Mouse (Mus musculus) thymus, postnatal 4 days (tissue): Measurements from ENCODE around the gene H2-DMa.

ENCODE experiments used
- DNase-seq: peaks from one replicate; pipeline ENCODE4 v3.0.0; 2021

The H2-DMa gene

DNA sequence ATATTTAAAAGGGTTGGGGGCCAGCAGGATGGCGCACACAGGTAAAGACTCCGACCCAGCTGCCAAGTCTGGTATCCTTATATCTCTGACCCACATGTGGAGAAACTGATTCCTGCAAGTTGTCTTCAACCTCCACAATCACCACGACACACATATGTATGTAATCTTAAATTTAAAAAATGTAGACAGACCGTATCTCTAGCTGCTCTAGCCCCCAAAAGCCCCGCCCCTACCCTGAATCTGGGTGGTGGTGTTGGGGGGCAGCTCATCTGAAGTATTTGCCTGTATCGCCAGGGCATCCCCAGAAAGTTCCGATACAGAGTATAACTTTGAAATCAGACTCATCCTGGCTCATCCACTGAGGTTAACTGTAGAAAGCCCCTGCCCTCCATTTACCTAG, 12.8 kb upstream of the H2-DMa start:
- DNase-seq: no peak

DNA sequence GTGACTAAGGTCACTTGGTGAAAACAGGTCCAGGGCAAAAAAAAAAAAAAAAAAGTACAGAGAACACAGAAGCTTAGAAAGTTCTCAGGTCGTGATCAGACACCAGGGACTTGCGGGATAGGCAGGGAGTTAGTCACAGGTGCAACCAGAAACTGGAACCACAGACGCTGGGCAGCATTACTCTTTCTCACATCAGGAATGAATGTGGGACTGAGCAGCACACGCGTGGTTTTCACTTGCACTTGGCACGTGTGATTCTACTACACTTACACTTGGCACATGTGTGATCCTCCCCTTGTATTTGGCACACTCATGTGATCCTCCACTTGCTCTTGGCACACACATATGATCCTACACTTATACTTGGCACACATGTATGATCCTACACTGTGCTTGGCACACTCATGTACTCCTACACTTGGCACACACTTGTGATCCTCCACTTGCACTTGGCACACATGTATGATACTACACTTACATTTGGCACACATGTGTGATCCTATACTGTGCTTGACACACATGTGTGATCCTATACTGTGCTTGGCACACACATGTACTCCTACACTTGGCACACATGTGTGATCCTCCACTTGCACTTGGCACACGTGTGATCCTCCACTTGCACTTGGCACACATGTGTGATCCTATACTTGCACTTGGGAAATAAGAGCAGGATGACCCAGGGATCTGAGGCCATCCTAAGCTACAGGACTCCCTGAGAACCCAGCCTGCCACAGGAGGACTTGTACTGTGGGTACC, 12.1 kb upstream of the H2-DMa start:
- no peak for DNase-seq

DNA sequence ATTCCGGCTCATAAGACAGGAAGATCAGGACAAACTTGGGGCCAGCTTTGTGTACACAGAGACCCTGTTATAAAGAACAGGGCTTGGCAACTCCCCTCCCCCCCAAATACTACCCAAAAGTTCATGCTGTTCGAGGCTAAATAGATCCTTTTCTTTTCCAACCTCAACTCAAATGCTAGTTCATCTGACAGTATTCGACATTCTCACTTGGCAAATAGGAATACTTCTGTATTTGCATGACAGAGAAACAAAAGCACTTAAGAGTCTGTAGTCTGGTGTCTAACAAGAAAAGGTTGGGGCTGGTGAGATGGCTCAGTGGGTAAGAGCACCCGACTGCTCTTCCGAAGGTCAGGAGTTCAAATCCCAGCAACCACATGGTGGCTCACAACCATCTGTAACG, 10.9 kb upstream of the H2-DMa start:
- DNase-seq: no peak

DNA sequence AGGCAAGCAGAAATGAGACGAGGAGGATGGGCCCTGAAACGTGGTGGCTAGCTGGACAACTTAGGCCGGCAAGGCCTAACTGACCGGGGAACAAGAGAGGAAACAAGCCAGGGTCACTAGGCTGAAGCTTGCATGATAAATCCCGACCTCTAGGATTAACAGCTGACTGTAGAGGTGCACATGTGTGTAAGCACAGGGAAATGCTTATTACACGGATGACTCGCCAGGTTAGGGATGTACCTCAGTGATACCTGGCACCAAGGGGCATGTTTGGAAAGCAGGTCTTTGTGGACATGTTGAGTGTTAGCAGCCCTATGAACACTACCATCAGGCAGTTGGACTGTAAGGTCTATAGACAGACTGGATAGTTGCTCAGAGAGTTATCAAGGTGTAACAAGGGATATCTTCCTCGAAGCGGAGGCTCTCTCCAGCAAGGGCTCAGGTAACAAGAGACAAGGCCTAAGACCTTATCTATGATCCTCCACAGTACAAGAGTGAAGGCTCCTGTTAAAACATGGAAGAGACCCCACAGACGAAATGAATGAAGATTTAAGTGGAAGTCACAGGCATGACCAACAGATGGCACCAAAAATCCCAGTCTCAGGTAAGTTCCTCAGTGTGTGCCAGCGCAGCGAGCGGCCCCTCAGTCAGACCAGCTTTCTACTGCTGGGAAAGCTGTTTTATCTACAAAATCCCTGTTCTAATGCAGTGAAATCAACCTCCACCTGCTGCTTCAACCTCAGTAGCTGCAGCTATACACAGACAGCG, 10.1 kb upstream of the H2-DMa start:
- peak; percentile 64 for DNase-seq

DNA sequence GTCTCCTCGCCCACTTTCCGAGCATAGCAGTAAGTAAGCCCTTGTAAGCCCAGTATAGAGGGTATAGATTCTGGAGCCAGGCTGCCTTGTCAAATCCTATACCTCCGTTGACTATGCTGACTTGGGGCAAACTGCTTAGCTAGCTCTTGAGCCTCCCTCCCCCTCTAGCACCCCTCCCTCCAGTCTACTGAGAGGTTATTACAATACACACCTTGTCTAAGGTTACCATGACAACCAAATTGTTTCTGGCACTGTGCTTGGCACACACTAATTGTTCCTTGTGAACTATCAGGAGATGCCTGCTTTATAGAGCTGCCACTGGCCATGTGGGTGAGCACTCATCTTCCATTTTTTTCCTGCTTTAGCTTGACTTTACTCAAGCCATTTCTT, 9.5 kb upstream of the H2-DMa start:
- no peak for DNase-seq

GRCm38 (mm10) chr17:34110309-34110708, 9.0 kb upstream of the H2-DMa start:
- no peak for DNase-seq

- DNase-seq: no peak
These were observed 5.2 kb upstream of the H2-DMa start for GRCm38 (mm10) chr17:34114114-34114513.

- no peak for DNase-seq
These were observed 2.5 kb upstream of the H2-DMa start for GRCm38 (mm10) chr17:34116736-34117370.

DNA sequence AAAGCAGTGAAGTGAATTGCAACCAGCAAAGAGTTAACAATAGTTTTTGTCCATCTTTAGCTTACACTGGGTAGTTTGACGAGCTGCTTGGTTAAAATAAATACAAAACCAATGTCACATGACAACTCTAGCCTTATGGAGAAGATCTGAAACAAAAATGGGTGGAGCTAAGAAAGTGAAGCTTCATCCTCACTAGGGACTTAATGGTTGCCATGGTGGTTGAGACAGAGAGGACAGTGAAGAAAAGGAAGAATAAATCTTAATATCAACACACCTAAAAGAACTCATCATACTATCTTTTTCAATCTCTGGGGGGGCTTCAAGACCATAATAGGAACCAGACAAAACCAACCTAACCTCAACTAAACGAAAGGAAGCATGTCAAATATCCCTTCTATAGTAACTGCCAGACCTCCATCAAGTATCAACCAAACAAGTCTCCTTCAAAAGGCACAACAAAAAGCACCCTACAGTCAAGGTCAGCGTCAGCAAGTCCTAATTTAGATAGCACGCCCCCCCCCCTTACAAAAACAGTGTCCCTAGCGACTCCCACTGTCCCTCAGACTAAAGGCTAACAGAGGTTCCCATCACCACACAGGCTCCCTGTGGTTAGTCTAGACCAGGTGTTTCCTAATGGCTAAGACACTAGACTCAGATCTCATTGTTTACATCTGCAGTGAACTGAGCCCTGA, 1.8 kb upstream of the H2-DMa start:
- no peak for DNase-seq

DNA sequence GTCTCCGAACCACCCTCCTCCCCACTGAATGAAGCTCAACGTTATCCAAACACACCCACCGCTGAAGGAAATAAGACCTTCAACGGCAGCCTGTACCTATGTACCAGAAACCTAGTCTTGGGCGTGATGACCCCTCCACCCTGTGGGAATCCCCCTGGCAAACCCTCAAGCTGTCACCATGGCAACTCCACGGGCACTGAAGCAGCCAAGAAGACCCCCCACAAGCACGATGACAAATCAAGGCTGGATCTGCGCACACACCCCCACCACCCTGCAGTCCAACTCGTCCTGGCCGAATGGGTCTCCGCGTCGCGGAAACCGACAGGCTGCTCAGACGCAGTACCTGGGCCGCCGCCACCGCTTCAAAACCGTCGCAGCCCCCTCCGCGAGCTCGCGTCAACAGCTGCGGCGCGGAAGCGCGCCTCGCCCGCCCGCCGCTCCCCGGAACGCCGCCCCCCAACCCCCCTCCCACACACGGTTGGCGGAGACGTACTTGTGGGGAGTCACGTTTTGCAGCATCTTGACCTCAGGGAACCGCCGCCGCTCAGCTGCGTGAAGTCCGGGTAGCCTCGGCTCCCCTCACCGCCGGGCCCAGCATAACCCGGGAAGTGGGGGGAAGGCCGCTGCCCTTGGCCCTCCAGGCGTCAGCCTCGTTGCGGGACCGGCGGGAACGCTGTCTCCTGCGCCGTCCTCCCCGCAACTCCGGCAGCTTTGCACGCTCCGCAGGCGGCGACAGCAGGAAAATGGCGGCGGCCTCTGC, 1.0 kb upstream of the H2-DMa start:
- peak; percentile 85 for DNase-seq

GRCm38 (mm10) chr17:34118873-34119248, 480 bp upstream of the H2-DMa start:
- no peak for DNase-seq

GRCm38 (mm10) chr17:34120180-34120723, 911 bp downstream of the H2-DMa start:
- peak; percentile 87 for DNase-seq

DNA sequence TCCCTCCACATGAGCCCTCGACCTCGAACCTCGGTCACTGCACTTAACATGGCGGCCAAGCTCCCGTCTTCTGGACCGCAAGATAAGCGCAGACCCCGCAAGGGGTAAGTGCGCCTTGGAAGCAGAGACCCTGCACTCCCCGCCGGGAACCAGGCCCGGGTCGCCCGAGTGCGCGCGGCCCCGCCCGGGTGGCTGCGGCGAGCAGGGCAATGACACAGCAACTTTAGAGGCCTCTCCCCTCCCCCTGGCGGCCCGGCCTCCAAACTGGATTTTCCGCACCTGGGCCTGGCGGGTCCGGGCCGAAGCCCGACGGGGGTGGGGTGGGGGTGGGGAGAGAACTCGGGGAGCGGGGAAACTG, 1.5 kb downstream of the H2-DMa start:
- DNase-seq: peak; percentile 91

GRCm38 (mm10) chr17:34121172-34121878, 2.0 kb downstream of the H2-DMa start:
- peak; percentile 70 for DNase-seq

GRCm38 (mm10) chr17:34121879-34122187, 2.5 kb downstream of the H2-DMa start:
- DNase-seq: peak; percentile 74

DNA sequence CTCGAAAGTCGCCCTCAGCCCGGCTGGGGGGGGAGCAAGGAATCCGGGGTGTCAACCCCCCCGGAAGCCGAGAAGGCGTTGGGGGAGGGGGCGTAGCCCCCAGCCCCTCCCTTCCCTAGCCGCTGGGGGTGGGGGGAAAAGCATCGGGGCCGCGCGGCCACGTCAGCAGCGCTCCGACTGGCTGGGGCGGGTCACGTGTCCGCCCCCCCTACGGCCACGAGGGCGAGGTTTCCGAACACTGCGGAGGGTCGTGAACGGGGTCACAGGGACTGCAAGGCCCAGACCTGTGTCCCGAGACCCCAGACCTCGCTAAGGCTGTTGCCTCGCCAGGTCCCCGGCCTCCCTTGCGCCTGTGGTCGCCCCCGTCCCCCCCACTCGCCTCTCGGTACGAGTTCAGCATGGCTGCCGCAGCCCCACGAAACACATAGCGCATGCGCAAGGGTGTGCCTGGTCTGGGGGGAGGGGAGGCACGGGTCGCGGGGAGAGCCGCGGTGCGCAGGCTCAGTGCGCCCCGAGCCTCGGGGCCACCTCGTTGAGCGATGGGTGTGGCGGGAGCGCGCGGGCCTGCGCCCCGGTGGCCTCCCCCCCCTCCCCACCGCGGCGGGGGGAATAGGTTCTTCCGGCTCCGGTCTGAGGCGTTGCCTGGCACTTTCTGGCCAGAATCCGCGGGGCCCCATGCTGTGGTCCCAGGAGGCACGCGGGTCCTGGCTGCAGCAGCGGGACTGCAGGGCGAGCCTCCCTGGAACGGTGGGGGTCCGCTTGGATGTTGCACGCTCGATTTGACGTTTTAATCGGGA, 3.0 kb downstream of the H2-DMa start, which contains the start of gene Brd2:
Brd2 (minus strand) TSS at position 447 of the 797 bp plus-strand sequence.
- DNase-seq: peak; percentile 99

GRCm38 (mm10) chr17:34123111-34123510, 3.8 kb downstream of the H2-DMa start:
- no peak for DNase-seq

DNA sequence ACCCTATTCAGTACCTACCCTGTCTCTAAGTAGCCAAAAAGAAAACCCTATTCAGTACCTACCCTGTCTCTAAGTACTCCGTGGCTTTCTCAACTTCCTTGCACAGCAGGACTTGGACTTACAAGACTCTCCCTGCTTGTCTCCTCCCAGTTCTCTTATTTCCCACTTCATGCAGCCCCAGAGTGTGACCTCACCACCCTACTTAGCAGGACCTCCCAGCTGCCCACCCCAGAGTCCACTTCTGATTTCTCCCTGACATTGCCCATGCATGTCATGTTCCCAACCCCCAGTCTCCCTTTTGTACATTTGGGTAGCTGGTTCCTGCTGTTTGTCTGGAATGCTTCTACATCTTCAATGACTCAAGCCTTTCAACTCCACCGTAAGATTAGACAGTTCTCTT, 4.2 kb downstream of the H2-DMa start:
- no peak for DNase-seq

DNA sequence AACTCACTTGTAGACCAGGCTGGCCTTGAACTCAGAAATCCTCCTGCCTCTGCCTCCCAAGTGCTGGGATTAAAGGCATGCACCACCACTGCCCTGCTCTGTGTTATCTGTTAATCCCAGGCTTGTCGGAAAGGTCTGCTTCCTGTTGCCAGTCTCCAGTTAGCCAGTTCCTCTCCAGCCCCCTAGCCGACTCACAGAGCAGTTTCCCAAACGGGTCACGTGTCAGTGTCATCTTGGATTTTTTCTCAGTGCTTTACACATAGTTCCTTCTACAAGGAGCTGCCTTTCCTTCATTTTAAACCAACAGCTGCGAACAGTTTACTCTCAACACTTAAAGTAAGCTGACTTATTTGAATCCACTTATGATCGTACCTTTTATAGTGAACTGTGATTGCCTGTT, 5.3 kb downstream of the H2-DMa start:
- DNase-seq: no peak

DNA sequence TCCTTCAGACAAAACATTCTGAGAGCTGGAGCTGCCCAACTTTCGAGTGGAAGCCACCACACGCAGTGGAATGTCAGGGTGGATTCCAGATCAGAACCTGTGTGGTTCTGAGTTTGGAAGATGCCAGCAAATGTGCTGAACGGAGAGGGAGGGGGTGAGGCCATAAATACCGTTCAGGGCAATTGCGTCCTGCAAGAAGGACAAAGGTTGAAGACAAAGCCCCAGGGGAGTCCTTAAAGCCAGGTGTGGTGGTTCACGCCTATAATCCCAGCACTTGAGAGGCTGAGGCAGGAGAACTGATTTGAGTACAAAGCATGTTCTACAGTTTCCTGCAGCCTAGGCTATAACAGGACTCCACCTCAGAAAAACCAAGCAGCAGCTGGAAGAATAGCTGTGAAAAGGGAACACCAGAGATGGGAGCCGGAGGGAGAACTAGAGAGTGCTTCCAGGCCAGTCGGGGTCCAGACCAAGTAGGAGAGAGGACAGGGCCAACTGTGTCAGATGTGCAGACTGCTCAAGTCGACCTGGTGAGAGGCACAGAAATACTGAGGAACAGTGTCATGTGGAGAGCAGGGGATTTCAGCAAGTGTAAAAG, 7.6 kb downstream of the H2-DMa start:
- no peak for DNase-seq

GRCm38 (mm10) chr17:34127475-34127874, 8.1 kb downstream of the H2-DMa start:
- DNase-seq: peak; percentile 65
